13 mouse cellular contexts compared by ENCODE assay signal in the genomic region with DNA sequence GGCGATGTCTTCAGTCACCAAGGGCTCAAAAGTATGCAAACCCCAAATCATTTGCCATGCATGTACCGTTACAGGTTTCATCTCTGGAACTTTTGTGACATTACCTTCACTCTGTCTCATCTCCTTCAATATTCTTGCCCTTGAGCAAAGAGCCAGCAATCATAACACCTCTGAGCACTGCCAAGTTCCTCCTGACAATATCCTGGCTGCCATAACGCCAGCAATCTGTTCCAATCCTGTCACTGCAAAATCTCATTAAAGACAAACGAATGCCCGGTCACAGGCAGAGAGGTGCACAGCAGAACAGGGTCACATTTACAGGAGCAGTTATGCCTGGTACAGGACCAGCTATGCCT.
A peak's percentile ranks its signal among the peaks of the same experiment; 100 is the strongest.
DNase-seq lines count a peak whose midpoint lies in the region; ATAC-seq and TF ChIP-seq lines count a peak whose summit lies in the region.
"Had no signal": no experiment of that assay in that cellular context is flagged by ENCODE, and none has a peak within 500 bp of the region (broad histone marks: within the 10 kb centered on the region; RNA-seq: fewer than 3 reads in every experiment).

No protein-coding gene starts in this region.

- H3K9ac ChIP-seq in forebrain, embryonic 13.5 days = no peak overlapping the region
- H3K9ac ChIP-seq in forebrain, embryonic 12.5 days = no peak overlapping the region
- H3K9ac ChIP-seq: embryonic facial prominence, embryonic 13.5 days; limb, embryonic 13.5 days had no signal

- peak; percentile 35 for DNase-seq in kidney, adult 2 months
- no peak for DNase-seq in kidney, postnatal 36 days
- peak; percentile 52 for DNase-seq in brain, adult 2 months (ENCODE audit: low read depth, low spot score)
- peak in 1 of 2 experiments; percentile 35 for DNase-seq in layer of hippocampus, adult 2 months (ENCODE audit: low spot score in 2 of 2)
- no peak for DNase-seq in T-cell, adult 2 months (ENCODE audit: low spot score)
- no peak for DNase-seq in spleen, adult 18-20 months
- DNase-seq: lung, adult 18-20 months; thymus, postnatal 36 days had no signal

- H3K9me3 ChIP-seq in forebrain, embryonic 13.5 days (replicated peaks) = no peaks in the 10 kb centered on the region
- no peaks in the 10 kb centered on the region for H3K9me3 ChIP-seq in forebrain, embryonic 12.5 days
- H3K9me3 ChIP-seq: embryonic facial prominence, embryonic 13.5 days; limb, embryonic 13.5 days had no signal

- H3K27me3 ChIP-seq in forebrain, embryonic 13.5 days = no peaks in the 10 kb centered on the region
- H3K27me3 ChIP-seq in forebrain, embryonic 12.5 days = no peaks in the 10 kb centered on the region
- no peaks in the 10 kb centered on the region for H3K27me3 ChIP-seq in kidney, adult 2 months (replicated peaks; ENCODE audit: control insufficient read depth, insufficient read depth, low read length)
- H3K27me3 ChIP-seq: embryonic facial prominence, embryonic 13.5 days; limb, embryonic 13.5 days had no signal

- WGBS in forebrain, embryonic 13.5 days = 45% methylated on average over 5 of the region's 5 CpGs
- 55% methylated on average over 5 of the region's 5 CpGs for WGBS in forebrain, embryonic 12.5 days
- 63% methylated on average over 5 of the region's 5 CpGs for WGBS in kidney, adult 2 months

- no peak for TF ChIP-seq POLR2A in kidney, adult 2 months (IDR thresholded peaks at IDR 0.05; ENCODE audit: low read depth, low read length)

- TF ChIP-seq CTCF in kidney, adult 2 months (conservative IDR thresholded peaks at IDR 0.05; ENCODE audit: insufficient read depth, insufficient read length, low read depth, low read length) = no peak
- no peak for TF ChIP-seq CTCF in layer of hippocampus, adult 2 months (conservative IDR thresholded peaks at IDR 0.05)

- H3K4me2 ChIP-seq in forebrain, embryonic 13.5 days = no peak overlapping the region
- H3K4me2 ChIP-seq in forebrain, embryonic 12.5 days = no peak overlapping the region
- H3K4me2 ChIP-seq: embryonic facial prominence, embryonic 13.5 days; heart, embryonic 11.5 days; limb, embryonic 13.5 days had no signal

- H3K4me1 ChIP-seq in forebrain, embryonic 13.5 days = peaks cover 15% of the 10 kb centered on the region; the same call in 1 of the 2 replicates
- no peaks in the 10 kb centered on the region for H3K4me1 ChIP-seq in forebrain, embryonic 12.5 days
- H3K4me1 ChIP-seq in kidney, adult 2 months (ENCODE audit: control insufficient read depth, insufficient read depth, low read length) = no peaks in the 10 kb centered on the region
- H3K4me1 ChIP-seq: embryonic facial prominence, embryonic 13.5 days; limb, embryonic 13.5 days had no signal

- no peaks in the 10 kb centered on the region for H3K36me3 ChIP-seq in forebrain, embryonic 13.5 days (ENCODE audit: poor library complexity, severe bottlenecking)
- H3K36me3 ChIP-seq in forebrain, embryonic 12.5 days (replicated peaks) = no peaks in the 10 kb centered on the region
- H3K36me3 ChIP-seq in kidney, adult 2 months (ENCODE audit: control insufficient read depth, insufficient read depth, low read length) = no peaks in the 10 kb centered on the region
- H3K36me3 ChIP-seq: embryonic facial prominence, embryonic 13.5 days; limb, embryonic 13.5 days had no signal

- no peak overlapping the region for H3K27ac ChIP-seq in forebrain, embryonic 13.5 days
- H3K27ac ChIP-seq in forebrain, embryonic 12.5 days = no peak overlapping the region
- no peak overlapping the region for H3K27ac ChIP-seq in kidney, adult 2 months (ENCODE audit: insufficient read depth, low read depth, low read length)
- peak overlapping the region; percentile 84 for H3K27ac ChIP-seq in layer of hippocampus, adult 2 months
- H3K27ac ChIP-seq: embryonic facial prominence, embryonic 13.5 days; limb, embryonic 13.5 days had no signal

- ATAC-seq in forebrain, embryonic 13.5 days = peak; percentile 78
- ATAC-seq in forebrain, embryonic 12.5 days (ENCODE audit: low FRiP score) = no peak; the same call in 1 of the 2 replicates

- no peak overlapping the region for H3K4me3 ChIP-seq in forebrain, embryonic 13.5 days
- no peak overlapping the region for H3K4me3 ChIP-seq in forebrain, embryonic 12.5 days (replicated peaks)
- no peak overlapping the region for H3K4me3 ChIP-seq in kidney, adult 2 months (ENCODE audit: insufficient read depth, low read depth, low read length)
- no peak overlapping the region for H3K4me3 ChIP-seq in layer of hippocampus, adult 2 months
- H3K4me3 ChIP-seq: embryonic facial prominence, embryonic 13.5 days; limb, embryonic 13.5 days had no signal

Comparison
In these comparisons a context has a peak if more than half of its experiments do, and no peak if none do; other contexts are left out.
1. DNase-seq: peak in kidney, adult 2 months (single experiment) and brain, adult 2 months (single experiment); none in kidney, postnatal 36 days (0 of 2), T-cell, adult 2 months (single experiment) and spleen, adult 18-20 months (0 of 2).